Mouse (Mus musculus): ENCODE measurements around the gene Pgbd5.

DNA sequence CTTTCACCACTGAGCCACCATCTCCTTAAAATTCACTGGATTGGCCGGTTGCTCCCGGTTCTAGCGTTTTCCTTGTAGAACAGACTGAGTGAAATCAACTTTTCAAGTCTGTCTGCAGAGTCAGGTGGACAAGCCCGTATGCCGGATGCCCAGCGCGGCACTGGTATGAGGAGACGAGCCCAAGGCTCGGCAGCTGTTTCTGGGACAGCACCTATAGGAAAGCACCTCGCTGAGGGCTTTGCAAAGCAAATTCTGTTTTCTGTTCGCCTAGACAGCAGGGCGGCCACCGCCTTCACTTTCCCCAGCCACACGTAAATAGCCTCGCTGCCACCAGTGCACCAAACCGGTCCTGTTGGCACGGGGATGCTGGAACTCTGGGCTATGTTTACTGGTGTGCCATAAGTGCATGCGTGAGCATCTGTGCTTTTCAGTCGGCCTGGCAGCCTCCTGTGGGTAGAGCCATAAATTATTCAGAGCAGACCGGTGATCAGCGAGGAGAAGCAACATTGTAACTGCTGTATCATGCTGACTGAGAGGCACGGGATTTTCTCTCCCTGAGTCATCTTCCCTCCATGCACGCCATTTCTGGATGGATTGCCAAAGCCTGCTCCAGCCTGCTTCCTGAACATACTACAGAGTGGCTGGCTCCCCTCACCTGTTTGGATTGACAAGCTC, 53.1 kb downstream of the Pgbd5 start:
- TF ChIP-seq POLR2A (IDR thresholded peaks at IDR 0.05; ENCODE audit: insufficient read length, low read depth), result no peak
- TF ChIP-seq REST (IDR thresholded peaks at IDR 0.05; ENCODE audit: insufficient read depth, insufficient read length), result no peak

All from myocyte (in vitro differentiated cells).